ENCODE assay signal across 8 mouse cellular contexts in the genomic region with DNA sequence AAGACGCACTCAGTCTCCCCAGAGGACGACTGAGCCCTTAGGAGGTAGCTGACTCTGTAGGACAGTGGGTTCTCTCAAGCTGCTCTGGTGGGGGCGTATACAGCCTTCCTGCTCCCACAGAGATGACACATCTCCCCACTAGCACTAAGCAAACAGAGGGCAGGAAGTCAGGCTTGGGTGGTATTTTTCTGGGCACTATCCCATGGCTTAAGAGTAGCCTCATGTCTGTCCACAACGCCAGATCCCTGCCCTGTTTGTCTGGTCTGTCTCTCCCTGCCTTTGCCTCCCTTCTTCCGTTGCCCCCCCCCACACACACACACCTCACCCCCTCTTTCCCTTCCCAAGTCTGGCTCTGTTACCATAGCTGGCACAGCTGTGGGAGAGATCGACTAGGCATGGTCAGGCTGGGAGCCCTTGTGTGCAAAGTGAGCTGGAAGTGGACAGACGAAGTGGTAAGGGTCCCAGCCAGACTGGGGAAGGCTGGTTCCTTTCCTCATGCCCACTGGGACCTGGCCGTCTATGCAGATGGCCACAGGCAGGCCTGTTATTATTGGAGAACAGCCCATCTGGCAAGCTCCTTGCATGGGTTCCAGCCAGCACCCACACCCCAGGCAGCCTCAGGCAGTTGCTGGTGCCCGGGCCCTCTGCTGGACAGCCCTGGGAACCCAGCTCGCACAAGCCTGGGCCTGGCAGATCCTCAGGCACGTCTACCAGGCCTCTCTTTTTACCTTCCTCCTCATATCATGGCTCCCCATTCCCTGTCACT. TPM values are rescaled to one million over a fixed set of nuclear protein-coding genes. Genes with fewer than 3 reads are reported as not detected.
A peak's percentile ranks its signal among the peaks of the same experiment; 100 is the strongest.
DNase-seq lines count a peak whose midpoint lies in the region; ATAC-seq and TF ChIP-seq lines count a peak whose summit lies in the region.

No protein-coding gene starts in this region.

- H3K9ac ChIP-seq in heart, embryonic 13.5 days, result peak overlapping the region; percentile 87; the same call in 1 of the 2 replicates
- no peak overlapping the region for H3K9ac ChIP-seq in kidney, embryonic 16.5 days (replicated peaks; ENCODE audit: low read length)

- peak overlapping the region; percentile 71 for H3K27ac ChIP-seq in embryonic fibroblast, embryonic 13.5 days (ENCODE audit: insufficient read depth, low read length)
- peak overlapping the region; percentile 74 for H3K27ac ChIP-seq in heart, embryonic 13.5 days (replicated peaks)
- H3K27ac ChIP-seq in kidney, embryonic 16.5 days (ENCODE audit: low read length), result no peak overlapping the region

- no peak for ATAC-seq in heart, embryonic 13.5 days (ENCODE audit: extremely low read depth, insufficient number of reproducible peaks, low FRiP score, low TSS enrichment)
- ATAC-seq in kidney, embryonic 16.5 days (ENCODE audit: low FRiP score, low TSS enrichment), result peak; percentile 16; the same call in 1 of the 2 replicates
- peak; percentile 58 for ATAC-seq in neutrophil, adult 5-6 weeks (ENCODE audit: extremely low read depth, insufficient number of reproducible peaks, low FRiP score, poor library complexity, severe bottlenecking)

- peaks cover 20% of the 10 kb centered on the region for H3K27me3 ChIP-seq in heart, embryonic 13.5 days (replicated peaks)
- peaks cover 9% of the 10 kb centered on the region; the same call in 1 of the 2 replicates for H3K27me3 ChIP-seq in kidney, embryonic 16.5 days (ENCODE audit: insufficient read depth, low read length)

- H3K4me2 ChIP-seq in heart, embryonic 13.5 days, result peak overlapping the region; percentile 9; the same call in 1 of the 2 replicates
- H3K4me2 ChIP-seq in kidney, embryonic 16.5 days (replicated peaks; ENCODE audit: low read depth, low read length), result no peak overlapping the region

- TF ChIP-seq POLR2A in embryonic fibroblast, embryonic 13.5 days (IDR thresholded peaks at IDR 0.05; ENCODE audit: low read depth, low read length), result peak; percentile 17; the same call in 1 of the 2 replicates

- 32% methylated on average over 11 of the region's 11 CpGs for WGBS in heart, embryonic 13.5 days
- WGBS in kidney, embryonic 16.5 days, result 38% methylated on average over 11 of the region's 11 CpGs

- no peak overlapping the region for H3K4me3 ChIP-seq in embryonic fibroblast, embryonic 13.5 days (ENCODE audit: insufficient read depth, low read length)
- H3K4me3 ChIP-seq in heart, embryonic 13.5 days, result no peak overlapping the region
- no peak overlapping the region for H3K4me3 ChIP-seq in kidney, embryonic 16.5 days (ENCODE audit: low read length)

- H3K9me3 ChIP-seq in heart, embryonic 13.5 days, result no peaks in the 10 kb centered on the region
- no peaks in the 10 kb centered on the region for H3K9me3 ChIP-seq in kidney, embryonic 16.5 days (ENCODE audit: low read length)

- H3K4me1 ChIP-seq in embryonic fibroblast, embryonic 13.5 days (ENCODE audit: control insufficient read depth, insufficient read depth, low read length), result peaks cover 4% of the 10 kb centered on the region; the same call in 1 of the 2 replicates
- peaks cover 82% of the 10 kb centered on the region for H3K4me1 ChIP-seq in heart, embryonic 13.5 days
- peaks cover 77% of the 10 kb centered on the region for H3K4me1 ChIP-seq in kidney, embryonic 16.5 days (ENCODE audit: insufficient read depth, low read length)

- TF ChIP-seq CTCF in embryonic fibroblast, embryonic 13.5 days (IDR thresholded peaks at IDR 0.05; ENCODE audit: borderline replicate concordance, insufficient read depth, low read length), result peak; percentile 42; the same call in 1 of the 2 replicates

- no peaks in the 10 kb centered on the region for H3K36me3 ChIP-seq in heart, embryonic 13.5 days
- H3K36me3 ChIP-seq in kidney, embryonic 16.5 days (ENCODE audit: insufficient read depth, low read length), result no peaks in the 10 kb centered on the region

- DNase-seq in B cell, adult 2 months, result peak; percentile 69 to 75
- DNase-seq in adrenal gland, adult 2 months, result peak; percentile 92
- peak; percentile 81 to 87 for DNase-seq in lung, adult 18-20 months
- peak; percentile 62 for DNase-seq in thymus, postnatal 25 days

RNA-seq across cellular contexts. Expression of a gene that starts 2.6 kb away (rescaled TPM):
- 100 to 1,000 TPM; 104 to 197 TPM for total RNA-seq in adrenal gland, adult 2 months (2021)
- 288 and 410 TPM in 2 replicates for polyA plus RNA-seq in adrenal gland, adult 2 months (2012; rRNA removed)
- 81.9 and 90.3 TPM in 2 replicates for polyA plus RNA-seq in embryonic fibroblast, embryonic 13.5 days (2011; ENCODE audit: insufficient read length, low read depth, missing spikeins)
- polyA plus RNA-seq in heart, embryonic 13.5 days (2015; fragmentation: Nextera tagmentation; extraction: Ambion mirVana), result 68.8 and 83.6 TPM in 2 replicates
- polyA plus RNA-seq in kidney, embryonic 16.5 days (2015; fragmentation: Nextera tagmentation; extraction: Ambion mirVana), result 107 and 116 TPM in 2 replicates
- total RNA-seq in neutrophil, adult 5-6 weeks (2017), result 3.7 and 5.9 TPM in 2 replicates

RNA-seq across cellular contexts. Expression of a gene that starts 5.1 kb away (rescaled TPM):
- total RNA-seq in adrenal gland, adult 2 months (2021), result not detected
- polyA plus RNA-seq in adrenal gland, adult 2 months (2012; rRNA removed), result 0.18 and 0.55 TPM in 2 replicates
- not detected in 2 replicates for polyA plus RNA-seq in embryonic fibroblast, embryonic 13.5 days (2011; ENCODE audit: insufficient read length, low read depth, missing spikeins)
- 0.37 and 0.45 TPM in 2 replicates for polyA plus RNA-seq in heart, embryonic 13.5 days (2015; fragmentation: Nextera tagmentation; extraction: Ambion mirVana)
- polyA plus RNA-seq in kidney, embryonic 16.5 days (2015; fragmentation: Nextera tagmentation; extraction: Ambion mirVana), result 6.2 and 7.4 TPM in 2 replicates
- not detected in 2 replicates for total RNA-seq in neutrophil, adult 5-6 weeks (2017)

RNA-seq across cellular contexts. Expression of a gene that starts 23.7 kb away (rescaled TPM):
- 1,000 to 10,000 TPM; 1,973 to 2,851 TPM for total RNA-seq in adrenal gland, adult 2 months (2021)
- polyA plus RNA-seq in adrenal gland, adult 2 months (2012; rRNA removed), result 197 and 291 TPM in 2 replicates
- polyA plus RNA-seq in embryonic fibroblast, embryonic 13.5 days (2011; ENCODE audit: insufficient read length, low read depth, missing spikeins), result 1,481 and 1,562 TPM in 2 replicates
- polyA plus RNA-seq in heart, embryonic 13.5 days (2015; fragmentation: Nextera tagmentation; extraction: Ambion mirVana), result 1,372 and 1,500 TPM in 2 replicates
- 1,922 and 2,030 TPM in 2 replicates for polyA plus RNA-seq in kidney, embryonic 16.5 days (2015; fragmentation: Nextera tagmentation; extraction: Ambion mirVana)
- total RNA-seq in neutrophil, adult 5-6 weeks (2017), result 535 and 559 TPM in 2 replicates

RNA-seq across cellular contexts. Expression of a gene that starts 33.1 kb away (rescaled TPM):
- total RNA-seq in adrenal gland, adult 2 months (2021), result 10 to 100 TPM; 43.6 to 59.7 TPM
- polyA plus RNA-seq in adrenal gland, adult 2 months (2012; rRNA removed), result 167 and 198 TPM in 2 replicates
- 61.1 and 65.3 TPM in 2 replicates for polyA plus RNA-seq in embryonic fibroblast, embryonic 13.5 days (2011; ENCODE audit: insufficient read length, low read depth, missing spikeins)
- 91.8 and 94.9 TPM in 2 replicates for polyA plus RNA-seq in heart, embryonic 13.5 days (2015; fragmentation: Nextera tagmentation; extraction: Ambion mirVana)
- 159 and 170 TPM in 2 replicates for polyA plus RNA-seq in kidney, embryonic 16.5 days (2015; fragmentation: Nextera tagmentation; extraction: Ambion mirVana)
- total RNA-seq in neutrophil, adult 5-6 weeks (2017), result 17.7 and 24.6 TPM in 2 replicates

RNA-seq across cellular contexts. Expression of a gene that starts 41.3 kb away (rescaled TPM):
- total RNA-seq in adrenal gland, adult 2 months (2021), result 1 to 10 TPM; 3.0 to 5.6 TPM
- 5.2 and 6.4 TPM in 2 replicates for polyA plus RNA-seq in adrenal gland, adult 2 months (2012; rRNA removed)
- 4.3 and 6.2 TPM in 2 replicates for polyA plus RNA-seq in embryonic fibroblast, embryonic 13.5 days (2011; ENCODE audit: insufficient read length, low read depth, missing spikeins)
- 2.7 TPM in 2 replicates for polyA plus RNA-seq in heart, embryonic 13.5 days (2015; fragmentation: Nextera tagmentation; extraction: Ambion mirVana)
- polyA plus RNA-seq in kidney, embryonic 16.5 days (2015; fragmentation: Nextera tagmentation; extraction: Ambion mirVana), result 5.9 and 6.4 TPM in 2 replicates
- total RNA-seq in neutrophil, adult 5-6 weeks (2017), result 51.4 and 59.9 TPM in 2 replicates
